ENCODE assay signal across 8 mouse cellular contexts in the genomic region with DNA sequence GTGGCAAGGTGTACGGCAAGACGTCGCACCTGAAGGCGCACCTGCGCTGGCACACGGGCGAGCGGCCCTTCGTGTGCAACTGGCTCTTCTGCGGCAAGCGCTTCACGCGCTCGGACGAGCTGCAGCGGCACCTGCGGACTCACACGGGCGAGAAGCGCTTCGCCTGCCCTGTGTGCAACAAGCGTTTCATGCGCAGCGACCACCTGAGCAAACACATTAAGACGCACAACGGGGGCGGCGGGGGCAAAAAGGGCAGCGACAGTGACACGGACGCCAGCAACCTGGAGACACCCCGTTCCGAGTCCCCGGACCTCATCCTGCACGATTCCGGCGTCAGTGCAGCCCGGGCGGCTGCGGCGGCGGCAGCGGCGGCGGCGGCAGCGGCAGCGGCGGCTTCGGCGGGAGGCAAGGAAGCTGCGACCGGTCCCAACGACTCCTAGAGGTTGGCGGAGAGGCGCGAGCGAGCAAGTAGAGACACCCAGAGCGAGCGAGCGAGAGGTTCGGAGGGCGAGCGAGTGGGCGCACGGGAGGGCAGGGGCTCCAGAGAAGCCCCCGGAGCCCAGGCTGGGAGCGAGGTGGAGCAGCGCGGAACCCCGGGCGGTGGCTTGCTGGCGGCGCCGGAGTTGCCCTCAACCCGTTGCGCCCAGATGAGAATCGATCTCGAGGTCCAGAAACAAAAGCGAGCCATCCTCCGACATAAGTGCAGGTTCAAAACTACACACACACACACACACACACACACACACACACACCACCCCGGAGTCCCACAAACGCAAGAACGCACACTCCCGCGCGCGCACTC. TPM values are rescaled to one million over a fixed set of nuclear protein-coding genes. Genes with fewer than 3 reads are reported as not detected.
DNase-seq lines count a peak whose midpoint lies in the region; ATAC-seq and TF ChIP-seq lines count a peak whose summit lies in the region.

No protein-coding gene starts in this region.

- TF ChIP-seq CTCF in lung, embryonic 14.5 days (IDR thresholded peaks at IDR 0.05; ENCODE audit: low read depth), result no peak
- TF ChIP-seq CTCF in brain, embryonic 14.5 days (IDR thresholded peaks at IDR 0.05; ENCODE audit: borderline replicate concordance, extremely low read depth, insufficient read depth, insufficient read length), result no peak

- no peak overlapping the region for H3K9ac ChIP-seq in lung, embryonic 14.5 days
- 0 out of 2 replicates have a peak overlapping the region, but pooled peaks have one; percentile 12 for H3K9ac ChIP-seq in heart, embryonic 14.5 days (ENCODE audit: low read length)
- H3K9ac ChIP-seq in limb, embryonic 11.5 days (ENCODE audit: low read length), result peak overlapping the region; percentile 37; the same call in 1 of the 2 replicates
- peak overlapping the region; percentile 55 for H3K9ac ChIP-seq in neural tube, embryonic 11.5 days (ENCODE audit: low read length)

- ATAC-seq in lung, embryonic 14.5 days (ENCODE audit: insufficient read depth), result no peak
- no peak for ATAC-seq in heart, embryonic 14.5 days (ENCODE audit: insufficient number of reproducible peaks, insufficient read depth, low FRiP score, low read depth)
- ATAC-seq in limb, embryonic 11.5 days (ENCODE audit: insufficient number of reproducible peaks, low FRiP score, low TSS enrichment, low read depth), result no peak
- ATAC-seq in neural tube, embryonic 11.5 days (ENCODE audit: insufficient read depth, low FRiP score, low TSS enrichment), result no peak

- under 1% methylated on average over 87 of the region's 88 CpGs for WGBS in lung, embryonic 14.5 days
- under 1% methylated on average over 88 of the region's 88 CpGs for WGBS in heart, embryonic 14.5 days
- WGBS in limb, embryonic 11.5 days, result under 1% methylated on average over 74 of the region's 88 CpGs
- under 1% methylated on average over 87 of the region's 88 CpGs for WGBS in neural tube, embryonic 11.5 days

- no peaks in the 10 kb centered on the region for H3K9me3 ChIP-seq in lung, embryonic 14.5 days (ENCODE audit: low read depth, low read length)
- H3K9me3 ChIP-seq in heart, embryonic 14.5 days (ENCODE audit: control insufficient read depth, low read length), result no peaks in the 10 kb centered on the region
- H3K9me3 ChIP-seq in limb, embryonic 11.5 days (ENCODE audit: control insufficient read depth, low read length), result no peaks in the 10 kb centered on the region
- H3K9me3 ChIP-seq in neural tube, embryonic 11.5 days (ENCODE audit: control insufficient read depth, low read length), result no peaks in the 10 kb centered on the region

- H3K4me2 ChIP-seq in lung, embryonic 14.5 days, result peak overlapping the region; percentile 64
- H3K4me2 ChIP-seq in heart, embryonic 14.5 days (ENCODE audit: low read length), result peak overlapping the region; percentile 79
- H3K4me2 ChIP-seq in limb, embryonic 11.5 days (ENCODE audit: low read depth, severe bottlenecking), result peak overlapping the region; percentile 71
- H3K4me2 ChIP-seq in neural tube, embryonic 11.5 days (ENCODE audit: low read depth), result peak overlapping the region; percentile 53

- peaks cover 91% of the 10 kb centered on the region for H3K27me3 ChIP-seq in lung, embryonic 14.5 days (ENCODE audit: insufficient read depth, low read length)
- H3K27me3 ChIP-seq in heart, embryonic 14.5 days (ENCODE audit: control insufficient read depth, insufficient read depth, low read length), result peaks cover 68% of the 10 kb centered on the region
- peaks cover 68% of the 10 kb centered on the region for H3K27me3 ChIP-seq in limb, embryonic 11.5 days (ENCODE audit: control insufficient read depth, insufficient read depth, low read length)
- H3K27me3 ChIP-seq in neural tube, embryonic 11.5 days (ENCODE audit: control insufficient read depth, insufficient read depth, low read length), result peaks cover 77% of the 10 kb centered on the region

- TF ChIP-seq POLR2A in brain, embryonic 14.5 days (IDR thresholded peaks at IDR 0.05; ENCODE audit: borderline replicate concordance, extremely low read depth, insufficient read depth, insufficient read length, poor library complexity, severe bottlenecking), result no peak

- peak overlapping the region; percentile 37 for H3K4me3 ChIP-seq in lung, embryonic 14.5 days (ENCODE audit: low read depth, low read length)
- peak overlapping the region; percentile 39 to 48 for H3K4me3 ChIP-seq in heart, embryonic 14.5 days (ENCODE audit: control insufficient read depth in 1 of 2, insufficient read depth in 1 of 2, low read depth in 1 of 2, low read length in 2 of 2)
- peak overlapping the region; percentile 38 for H3K4me3 ChIP-seq in limb, embryonic 11.5 days (ENCODE audit: low read depth, low read length)
- H3K4me3 ChIP-seq in neural tube, embryonic 11.5 days (ENCODE audit: low read depth, low read length), result peak overlapping the region; percentile 43

- H3K27ac ChIP-seq in lung, embryonic 14.5 days (ENCODE audit: low read depth), result no peak overlapping the region
- no peak overlapping the region for H3K27ac ChIP-seq in heart, embryonic 14.5 days (replicated peaks in 1 of 2; ENCODE audit: control insufficient read depth in 1 of 2, insufficient read depth in 1 of 2, low read depth in 2 of 2, low read length in 2 of 2)
- H3K27ac ChIP-seq in limb, embryonic 11.5 days (replicated peaks; ENCODE audit: low read depth, low read length), result no peak overlapping the region
- no peak overlapping the region for H3K27ac ChIP-seq in neural tube, embryonic 11.5 days (ENCODE audit: low read depth, low read length)

- DNase-seq in lung, embryonic 14.5 days, result peak; percentile 59
- DNase-seq in lung, postnatal 10 days, result no peak
- peak; percentile 75 for DNase-seq in brain, embryonic 14.5 days (ENCODE audit: low read depth)
- DNase-seq in limb, embryonic 11.5 days (ENCODE audit: low spot score), result peak; percentile 76
- peak; percentile 74 for DNase-seq in neural tube, embryonic 11.5 days (ENCODE audit: low spot score)
- DNase-seq in frontal cortex, adult 2 months (ENCODE audit: extremely low spot score in 1 of 2, low spot score in 1 of 2), result no peak
- DNase-seq in adipocyte (ENCODE audit: low spot score), result no peak

- H3K4me1 ChIP-seq in lung, embryonic 14.5 days (ENCODE audit: insufficient read depth), result 0 out of 2 replicates have a peak, but pooled peaks cover 4% of the 10 kb centered on the region
- H3K4me1 ChIP-seq in heart, embryonic 14.5 days (ENCODE audit: control insufficient read depth in 2 of 2, insufficient read depth in 2 of 2, low read length in 2 of 2), result peaks cover 8 to 51% of the 10 kb centered on the region in 2 experiments; a peak in 3 of 4 replicates
- H3K4me1 ChIP-seq in limb, embryonic 11.5 days (ENCODE audit: control insufficient read depth, insufficient read depth, low read length), result peaks cover 41% of the 10 kb centered on the region
- peaks cover 28% of the 10 kb centered on the region for H3K4me1 ChIP-seq in neural tube, embryonic 11.5 days (ENCODE audit: control insufficient read depth, insufficient read depth, low read length)

- H3K36me3 ChIP-seq in lung, embryonic 14.5 days (ENCODE audit: insufficient read depth), result no peaks in the 10 kb centered on the region
- no peaks in the 10 kb centered on the region for H3K36me3 ChIP-seq in heart, embryonic 14.5 days (ENCODE audit: control insufficient read depth, insufficient read depth, low read length)
- no peaks in the 10 kb centered on the region for H3K36me3 ChIP-seq in limb, embryonic 11.5 days (ENCODE audit: control insufficient read depth, insufficient read depth, low read length)
- no peaks in the 10 kb centered on the region for H3K36me3 ChIP-seq in neural tube, embryonic 11.5 days (ENCODE audit: control insufficient read depth, insufficient read depth, low read length)

RNA-seq across cellular contexts. Expression of a gene that starts 2.6 kb away (rescaled TPM):
- polyA plus RNA-seq in lung, embryonic 14.5 days (2014; fragmentation: Nextera tagmentation; extraction: Ambion mirVana), result not detected in 2 replicates
- polyA plus RNA-seq in brain, embryonic 14.5 days (2012; rRNA removed), result 14.6 and 16.9 TPM in 2 replicates
- not detected in 2 replicates for polyA plus RNA-seq in heart, embryonic 14.5 days (2014; fragmentation: Nextera tagmentation; extraction: Ambion mirVana)
- polyA plus RNA-seq in limb, embryonic 11.5 days (2014; fragmentation: Nextera tagmentation; extraction: Ambion mirVana), result 0.87 and 0.92 TPM in 2 replicates
- 1.8 and 2.0 TPM in 2 replicates for polyA plus RNA-seq in neural tube, embryonic 11.5 days (2014; fragmentation: Nextera tagmentation; extraction: Ambion mirVana)
- 16.7 and 20.5 TPM in 2 replicates for polyA plus RNA-seq in frontal cortex, adult 2 months (2012; rRNA removed)

RNA-seq across cellular contexts. Expression of a gene that starts 38.1 kb away (rescaled TPM):
- 15.0 and 15.9 TPM in 2 replicates for polyA plus RNA-seq in lung, embryonic 14.5 days (2014; fragmentation: Nextera tagmentation; extraction: Ambion mirVana)
- 6.4 and 6.8 TPM in 2 replicates for polyA plus RNA-seq in brain, embryonic 14.5 days (2012; rRNA removed)
- 13.7 and 14.3 TPM in 2 replicates for polyA plus RNA-seq in heart, embryonic 14.5 days (2014; fragmentation: Nextera tagmentation; extraction: Ambion mirVana)
- 17.0 and 17.8 TPM in 2 replicates for polyA plus RNA-seq in limb, embryonic 11.5 days (2014; fragmentation: Nextera tagmentation; extraction: Ambion mirVana)
- 12.4 and 14.5 TPM in 2 replicates for polyA plus RNA-seq in neural tube, embryonic 11.5 days (2014; fragmentation: Nextera tagmentation; extraction: Ambion mirVana)
- 25.5 and 26.0 TPM in 2 replicates for polyA plus RNA-seq in frontal cortex, adult 2 months (2012; rRNA removed)

RNA-seq across cellular contexts. Expression of a gene that starts 38.2 kb away (rescaled TPM):
- 20.9 and 23.8 TPM in 2 replicates for polyA plus RNA-seq in lung, embryonic 14.5 days (2014; fragmentation: Nextera tagmentation; extraction: Ambion mirVana)
- polyA plus RNA-seq in brain, embryonic 14.5 days (2012; rRNA removed), result 20.5 and 21.3 TPM in 2 replicates
- 15.4 and 19.0 TPM in 2 replicates for polyA plus RNA-seq in heart, embryonic 14.5 days (2014; fragmentation: Nextera tagmentation; extraction: Ambion mirVana)
- polyA plus RNA-seq in limb, embryonic 11.5 days (2014; fragmentation: Nextera tagmentation; extraction: Ambion mirVana), result 23.9 and 25.7 TPM in 2 replicates
- polyA plus RNA-seq in neural tube, embryonic 11.5 days (2014; fragmentation: Nextera tagmentation; extraction: Ambion mirVana), result 21.0 and 23.0 TPM in 2 replicates
- 30.5 and 35.5 TPM in 2 replicates for polyA plus RNA-seq in frontal cortex, adult 2 months (2012; rRNA removed)

RNA-seq across cellular contexts. Expression of a gene that starts 55.6 kb away (rescaled TPM):
- 79.2 and 80.9 TPM in 2 replicates for polyA plus RNA-seq in lung, embryonic 14.5 days (2014; fragmentation: Nextera tagmentation; extraction: Ambion mirVana)
- polyA plus RNA-seq in brain, embryonic 14.5 days (2012; rRNA removed), result 36.7 and 43.9 TPM in 2 replicates
- polyA plus RNA-seq in heart, embryonic 14.5 days (2014; fragmentation: Nextera tagmentation; extraction: Ambion mirVana), result 62.7 and 67.6 TPM in 2 replicates
- 117 and 119 TPM in 2 replicates for polyA plus RNA-seq in limb, embryonic 11.5 days (2014; fragmentation: Nextera tagmentation; extraction: Ambion mirVana)
- polyA plus RNA-seq in neural tube, embryonic 11.5 days (2014; fragmentation: Nextera tagmentation; extraction: Ambion mirVana), result 93.3 and 98.5 TPM in 2 replicates
- polyA plus RNA-seq in frontal cortex, adult 2 months (2012; rRNA removed), result 66.4 and 73.9 TPM in 2 replicates

Comparison
In these comparisons a context has a peak if more than half of its experiments do, and no peak if none do; other contexts are left out.
1. DNase-seq: peak in lung, embryonic 14.5 days (single experiment), brain, embryonic 14.5 days (single experiment), limb, embryonic 11.5 days (single experiment) and neural tube, embryonic 11.5 days (single experiment); none in lung, postnatal 10 days (single experiment), frontal cortex, adult 2 months (0 of 2) and adipocyte (single experiment).
2. Peak in every context shown above with its lines, with median percentiles within 50 percentile points of each other: H3K4me2 ChIP-seq and H3K4me3 ChIP-seq.